Mouse (Mus musculus) ES-Bruce4 (cell line): ENCODE measurements around the gene Gfpt2.

ENCODE experiments used
- CTCF ChIP-seq: IDR thresholded peaks from one replicate; pipeline ENCODE4 v1.8.1; 2011; ENCODE audit warnings: low read depth, low read length
- EP300 ChIP-seq: IDR thresholded peaks from 2 replicates; pipeline ENCODE4 v1.6.1; 2011; ENCODE audit warnings: low read depth, low read length; ENCODE audit not compliant: insufficient read depth
- POLR2A ChIP-seq: IDR thresholded peaks from one replicate; pipeline ENCODE4 v1.8.1; 2011; ENCODE audit warnings: low read length; ENCODE audit not compliant: insufficient read depth

- TF ChIP-seq EP300: no peak
- no peak for TF ChIP-seq CTCF
- no peak for TF ChIP-seq POLR2A
Measured at GRCm38 (mm10) chr11:49758096-49758495, 35.9 kb upstream of the Gfpt2 start.
